Mouse (Mus musculus): ENCODE data around the gene Stpg2. TPM values are rescaled to one million over a fixed set of nuclear protein-coding genes. Genes with fewer than 3 reads are reported as not detected.
"Not testable (repeated sequence)": the region's sequence is repeated elsewhere in the genome, so short reads cannot be mapped to it uniquely, and the experiment has no call there.

Gene Stpg2
- total RNA-seq, 2 experiments from 2014 or later, result not detected

DNA sequence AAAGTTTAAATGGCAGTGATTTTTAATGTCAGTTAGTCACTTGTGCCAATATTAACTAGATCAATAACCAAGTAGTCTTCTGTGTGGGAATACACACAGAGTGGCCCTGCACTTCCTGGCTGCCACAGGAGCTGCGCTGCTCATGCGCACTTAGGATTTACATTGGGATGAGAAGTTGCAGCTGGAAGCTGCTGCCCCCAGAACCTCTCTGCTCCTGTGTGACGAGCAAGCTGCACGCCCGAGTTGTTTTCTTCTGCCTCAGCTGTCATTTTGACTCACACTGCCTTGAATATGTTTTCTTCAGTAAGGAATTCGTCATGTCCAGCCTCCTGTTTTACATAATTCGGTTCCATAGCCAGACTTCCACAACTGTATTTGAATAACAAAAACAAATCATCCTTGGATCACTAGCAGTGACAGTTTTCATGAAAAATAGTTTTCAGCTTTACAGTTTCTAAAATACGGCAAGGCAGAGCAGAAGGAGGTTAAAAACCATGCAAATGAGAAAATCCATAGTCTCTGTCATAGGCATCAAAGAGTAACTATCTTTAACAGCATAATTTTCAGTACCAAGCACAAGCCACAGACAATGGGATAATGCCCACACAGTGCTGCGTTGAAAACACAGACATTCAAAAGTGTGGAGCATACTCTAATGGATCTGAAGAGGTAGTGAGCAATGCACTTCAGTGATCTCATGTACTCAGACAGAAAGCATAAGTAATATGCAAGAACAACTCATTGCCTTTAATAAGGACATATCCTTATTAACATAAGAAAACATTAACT, 191.8 kb downstream of the Stpg2 start:
- ATAC-seq (replicated peaks; ENCODE audit: low FRiP score, poor library complexity, severe bottlenecking), result no peak

- no peak for ATAC-seq (replicated peaks; ENCODE audit: low FRiP score, poor library complexity, severe bottlenecking)
Observed at GRCm38 (mm10) chr3:139404673-139405072, 199.2 kb downstream of the Stpg2 start.

GRCm38 (mm10) chr3:139419142-139419541, 213.6 kb downstream of the Stpg2 start:
- no peak for ATAC-seq (replicated peaks; ENCODE audit: low FRiP score, poor library complexity, severe bottlenecking)

DNA sequence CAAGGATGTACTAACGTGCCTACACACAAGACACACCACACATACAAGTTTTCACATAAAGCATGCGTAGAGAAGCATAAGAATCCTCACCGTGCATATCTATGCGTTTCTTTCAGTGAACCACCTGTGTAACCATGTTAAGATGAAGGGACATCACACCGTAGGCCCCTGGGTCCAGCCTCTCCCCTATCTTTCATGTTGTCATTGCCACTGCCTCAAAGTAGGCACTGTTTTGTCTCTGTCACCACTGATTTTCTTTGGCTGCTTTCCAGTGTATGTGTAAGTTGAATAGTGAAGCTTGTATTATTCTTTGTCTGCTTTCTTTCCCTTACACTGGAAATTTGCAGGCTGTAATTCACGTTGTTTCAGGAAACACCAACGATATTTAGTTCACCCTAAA, 236.7 kb downstream of the Stpg2 start:
- ATAC-seq (replicated peaks; ENCODE audit: low FRiP score, poor library complexity, severe bottlenecking), result no peak

- no peak for ATAC-seq (replicated peaks; ENCODE audit: low FRiP score, poor library complexity, severe bottlenecking)
Observed at GRCm38 (mm10) chr3:139495939-139496338, 290.4 kb downstream of the Stpg2 start.

GRCm38 (mm10) chr3:139502216-139502615, 296.7 kb downstream of the Stpg2 start:
- ATAC-seq (replicated peaks; ENCODE audit: low FRiP score, poor library complexity, severe bottlenecking), result no peak

DNA sequence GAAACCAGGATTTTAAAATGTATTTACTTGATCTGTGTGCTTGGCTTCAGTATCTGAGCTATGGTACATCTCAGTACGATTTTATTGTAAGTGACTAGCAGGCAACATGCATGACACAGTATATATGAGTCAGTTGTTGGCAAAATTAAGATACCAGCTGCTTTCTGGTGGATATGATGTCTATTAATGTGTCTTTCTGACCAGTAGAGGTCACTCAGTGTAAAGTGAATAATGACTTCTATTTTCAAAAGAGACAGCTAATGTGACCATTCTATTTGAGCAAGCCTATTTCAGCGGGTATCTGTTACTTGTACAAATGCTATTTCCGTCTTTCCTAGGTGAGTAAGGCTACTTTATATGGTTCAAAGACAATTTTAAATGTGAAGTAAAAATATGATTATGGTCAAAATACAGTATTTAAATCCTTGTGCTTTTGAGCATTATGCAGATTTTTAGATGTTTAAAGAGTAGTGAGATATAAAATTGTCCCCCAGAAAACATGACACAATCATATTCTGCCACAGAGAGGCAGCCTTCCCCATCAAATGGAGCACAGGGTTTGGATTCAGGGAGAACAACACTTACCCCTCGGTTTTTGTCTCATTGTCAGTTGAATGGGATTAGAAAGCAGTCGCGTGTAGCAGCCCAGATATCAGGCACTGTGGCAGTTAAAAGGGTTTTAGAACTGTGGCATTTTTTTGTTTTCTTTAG, 303.9 kb downstream of the Stpg2 start:
- no peak for ATAC-seq (replicated peaks; ENCODE audit: low FRiP score, poor library complexity, severe bottlenecking)

DNA sequence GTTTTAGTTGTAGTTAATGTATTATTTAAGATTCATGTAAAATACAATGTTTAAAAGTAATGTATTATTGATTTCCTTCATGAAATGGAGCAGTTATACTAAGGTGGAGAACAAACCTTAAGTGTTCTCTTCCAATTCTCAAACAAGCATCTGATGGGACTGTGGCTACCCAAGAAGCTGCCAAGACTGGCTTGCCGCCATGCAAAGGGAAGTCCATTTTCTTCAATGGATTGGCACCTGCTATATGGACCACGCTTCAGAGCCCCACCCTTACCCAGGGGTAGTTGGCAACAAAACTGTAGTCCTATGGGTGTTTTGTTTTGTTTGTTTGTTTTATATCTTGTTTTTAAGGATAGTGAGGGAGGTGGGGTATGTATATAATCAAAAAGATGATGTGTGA, 373.0 kb downstream of the Stpg2 start:
- ATAC-seq (replicated peaks; ENCODE audit: low FRiP score, poor library complexity, severe bottlenecking), result no peak

DNA sequence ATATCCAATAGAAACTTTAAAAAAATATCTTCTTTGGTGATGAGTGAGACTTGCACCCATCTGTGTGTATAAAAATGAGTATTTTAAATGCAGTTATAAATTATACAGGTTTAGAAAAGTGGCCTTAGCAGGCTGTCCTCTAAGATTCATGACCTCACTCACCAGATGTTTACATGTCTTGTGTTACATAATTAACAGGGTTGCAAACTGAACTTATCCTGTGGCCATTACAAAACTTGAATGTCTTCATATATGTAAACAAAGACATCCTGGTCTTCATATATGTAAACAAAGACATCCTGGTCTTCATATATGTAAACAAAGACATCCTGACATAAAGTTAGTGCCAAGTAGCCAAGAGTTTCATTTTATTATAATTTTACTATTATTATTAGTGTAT, 375.8 kb downstream of the Stpg2 start:
- ATAC-seq (replicated peaks; ENCODE audit: low FRiP score, poor library complexity, severe bottlenecking), result no peak

DNA sequence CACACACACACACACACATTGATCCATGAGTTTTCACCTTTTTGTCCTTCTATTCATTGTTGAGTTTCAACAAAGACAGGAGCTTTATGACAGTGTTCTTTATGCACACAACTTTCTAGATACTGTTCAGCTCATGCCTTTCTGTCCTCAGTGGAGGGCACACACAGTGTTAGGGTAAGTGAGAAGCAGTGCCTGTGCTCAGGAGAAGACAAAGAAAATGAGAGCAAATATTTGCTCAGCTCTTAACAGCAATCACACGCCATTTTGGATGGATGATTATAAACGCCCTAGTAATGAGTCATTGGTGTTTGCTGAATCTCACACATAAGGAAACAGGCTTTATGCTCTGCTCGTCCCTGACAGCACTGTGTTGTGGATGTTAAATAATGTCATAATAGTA, 394.0 kb downstream of the Stpg2 start:
- ATAC-seq (replicated peaks; ENCODE audit: low FRiP score, poor library complexity, severe bottlenecking), result no peak

- ATAC-seq (replicated peaks; ENCODE audit: low FRiP score, poor library complexity, severe bottlenecking), result not testable (repeated sequence)
Observed at GRCm38 (mm10) chr3:139608267-139608666, 402.8 kb downstream of the Stpg2 start.

DNA sequence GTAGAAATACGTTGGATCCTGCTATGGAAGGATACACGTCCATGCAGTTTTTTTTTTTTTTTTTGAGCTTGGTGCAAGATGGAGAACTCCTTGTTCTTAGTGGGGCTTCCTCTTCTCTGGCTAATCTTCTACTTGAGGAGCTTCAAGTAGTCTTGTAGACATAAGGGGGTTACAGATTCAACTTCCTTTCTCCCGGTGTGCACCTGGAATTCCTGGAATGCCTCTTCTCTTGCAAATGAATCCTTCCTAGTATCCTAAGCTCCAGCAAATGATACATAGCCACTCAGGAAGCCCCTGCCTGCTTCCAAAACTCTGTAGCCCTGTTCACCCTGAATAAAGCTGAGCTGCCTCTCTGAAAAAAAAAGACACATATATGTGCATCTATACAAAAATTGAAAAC, 409.1 kb downstream of the Stpg2 start:
- no peak for ATAC-seq (replicated peaks; ENCODE audit: low FRiP score, poor library complexity, severe bottlenecking)

- no peak for ATAC-seq (replicated peaks; ENCODE audit: low FRiP score, poor library complexity, severe bottlenecking)
Observed at GRCm38 (mm10) chr3:139615791-139616190, 410.3 kb downstream of the Stpg2 start.

DNA sequence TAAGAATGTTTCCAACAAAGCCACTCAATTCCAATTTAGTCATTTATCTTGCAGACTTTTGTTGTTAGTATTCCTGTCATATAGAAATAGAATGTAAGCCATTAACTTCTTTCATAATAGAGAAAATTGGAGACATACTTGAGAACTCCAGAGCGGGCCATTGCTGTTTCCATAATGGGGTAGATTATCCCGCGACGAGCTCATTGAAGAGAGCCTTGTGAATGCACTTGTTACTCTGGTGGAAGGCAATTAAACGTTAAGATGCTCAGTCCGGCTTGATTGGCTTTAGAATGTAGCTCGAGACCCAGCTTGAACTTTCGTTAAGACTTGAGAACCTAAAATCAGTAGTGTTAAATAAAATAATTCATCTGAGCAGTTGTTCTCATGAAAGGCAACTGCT, 432.4 kb downstream of the Stpg2 start:
- no peak for ATAC-seq (replicated peaks; ENCODE audit: low FRiP score, poor library complexity, severe bottlenecking)

DNA sequence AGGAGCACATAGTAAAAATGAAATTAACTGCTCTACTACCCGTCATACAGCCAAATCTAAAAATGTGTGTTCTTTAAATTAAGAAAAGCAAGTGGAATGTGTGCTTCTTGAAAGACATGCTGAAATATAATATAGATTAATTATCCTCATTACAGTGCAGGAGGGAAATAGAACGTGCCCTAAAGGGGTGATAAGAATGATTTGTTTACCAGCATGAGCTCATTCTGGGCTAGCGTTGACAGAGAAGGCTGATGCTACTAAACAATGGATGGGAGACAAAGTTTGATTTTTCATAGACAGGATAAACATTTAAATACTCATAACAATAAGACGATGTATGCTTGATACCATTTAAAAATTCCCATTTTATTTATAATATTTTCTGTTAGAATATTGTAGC, 446.0 kb downstream of the Stpg2 start:
- no peak for ATAC-seq (replicated peaks; ENCODE audit: low FRiP score, poor library complexity, severe bottlenecking)

GRCm38 (mm10) chr3:139659416-139659815, 453.9 kb downstream of the Stpg2 start:
- ATAC-seq (replicated peaks; ENCODE audit: low FRiP score, poor library complexity, severe bottlenecking), result no peak

- ATAC-seq (replicated peaks; ENCODE audit: low FRiP score, poor library complexity, severe bottlenecking), result no peak
Observed at GRCm38 (mm10) chr3:139662241-139662640, 456.7 kb downstream of the Stpg2 start.

GRCm38 (mm10) chr3:139663712-139664245, 458.3 kb downstream of the Stpg2 start:
- ATAC-seq (replicated peaks; ENCODE audit: low FRiP score, poor library complexity, severe bottlenecking), result no peak

- no peak for ATAC-seq (replicated peaks; ENCODE audit: low FRiP score, poor library complexity, severe bottlenecking)
Observed at GRCm38 (mm10) chr3:139665047-139665446, 459.6 kb downstream of the Stpg2 start.

DNA sequence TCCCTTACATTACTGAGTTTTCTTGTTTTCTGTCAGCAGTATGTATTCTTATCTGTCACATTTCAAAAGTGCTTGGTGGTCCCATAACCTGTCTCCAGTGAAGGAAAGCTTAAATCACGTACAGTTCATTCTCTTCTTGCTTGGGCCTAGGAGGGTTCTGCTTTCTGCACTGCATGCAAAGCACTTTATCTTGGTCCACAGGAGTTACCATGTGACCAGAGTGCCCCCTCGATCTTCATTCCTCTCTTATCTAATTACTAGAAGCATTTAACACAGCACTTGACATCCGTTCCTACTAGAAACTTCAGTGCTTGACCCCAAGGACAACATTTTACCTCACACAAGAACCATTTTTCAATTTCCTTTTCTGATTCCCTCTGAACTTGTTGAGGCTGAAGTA, 470.7 kb downstream of the Stpg2 start:
- ATAC-seq (replicated peaks; ENCODE audit: low FRiP score, poor library complexity, severe bottlenecking), result no peak

DNA sequence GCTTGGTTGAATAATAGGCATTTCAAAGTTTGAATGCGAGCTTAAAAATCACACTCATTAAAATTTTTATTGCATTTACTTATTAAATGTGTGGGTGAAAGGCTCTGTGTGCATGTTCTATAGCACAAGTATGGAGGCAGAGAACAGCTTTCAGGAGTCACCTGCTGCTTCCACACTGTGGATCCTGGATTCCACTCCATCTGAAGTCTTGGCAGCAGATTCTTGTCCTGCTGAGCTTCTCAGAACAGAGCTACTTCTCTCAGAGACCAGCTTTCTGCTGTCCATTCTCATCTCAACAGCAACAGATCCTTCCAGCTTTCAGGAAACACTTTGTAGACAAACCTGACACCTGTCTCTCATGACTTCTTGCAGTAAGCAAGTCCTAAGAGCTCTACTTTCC, 471.2 kb downstream of the Stpg2 start:
- ATAC-seq (replicated peaks; ENCODE audit: low FRiP score, poor library complexity, severe bottlenecking), result no peak

Measured in erythroblast, adult 5-6 weeks (primary cell).